In the genomic region with DNA sequence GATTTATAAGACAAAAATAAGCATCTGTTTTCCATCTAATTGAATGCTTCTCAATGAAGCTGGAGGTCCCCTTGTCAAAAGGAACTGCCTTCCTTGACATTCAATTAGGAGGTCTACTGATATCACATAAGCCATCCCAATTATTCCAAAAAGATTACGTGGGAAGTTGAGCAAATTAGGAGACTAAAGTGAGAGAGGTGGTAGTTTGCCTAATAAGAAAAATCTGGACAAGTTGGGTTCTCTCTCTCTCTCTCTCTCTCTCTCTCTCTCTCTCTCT, we compare ENCODE assay signal across 24 mouse cellular contexts.
DNase-seq lines count a peak whose midpoint lies in the region; ATAC-seq and TF ChIP-seq lines count a peak whose summit lies in the region.
"Had no signal": no experiment of that assay in that cellular context is flagged by ENCODE, and none has a peak within 500 bp of the region (broad histone marks: within the 10 kb centered on the region; RNA-seq: fewer than 3 reads in every experiment).

No protein-coding gene starts in this region.

- H3K4me3 ChIP-seq in forebrain, embryonic 12.5 days (replicated peaks): no peak overlapping the region
- no peak overlapping the region for H3K4me3 ChIP-seq in forebrain, embryonic 15.5 days
- no peak overlapping the region for H3K4me3 ChIP-seq in forebrain, embryonic 16.5 days (replicated peaks; ENCODE audit: low read length)
- H3K4me3 ChIP-seq in forebrain, embryonic 14.5 days (ENCODE audit: low read depth, low read length): no peak overlapping the region
- no peak overlapping the region for H3K4me3 ChIP-seq in layer of hippocampus, adult 2 months
- H3K4me3 ChIP-seq: embryonic facial prominence, embryonic 10.5 days; embryonic facial prominence, embryonic 12.5 days had no signal

- 14% methylated on average over 1 of the region's 1 CpGs for WGBS in forebrain, embryonic 12.5 days
- WGBS in forebrain, embryonic 15.5 days: 6% methylated on average over 1 of the region's 1 CpGs
- WGBS in forebrain, embryonic 16.5 days: 10% methylated on average over 1 of the region's 1 CpGs
- 0% methylated on average over 1 of the region's 1 CpGs for WGBS in forebrain, embryonic 14.5 days

- no peaks in the 10 kb centered on the region for H3K27me3 ChIP-seq in forebrain, embryonic 12.5 days
- H3K27me3 ChIP-seq in forebrain, embryonic 15.5 days: peaks cover 3% of the 10 kb centered on the region; the same call in 1 of the 2 replicates
- H3K27me3 ChIP-seq in forebrain, embryonic 16.5 days (replicated peaks; ENCODE audit: control insufficient read depth, insufficient read depth, low read length): no peaks in the 10 kb centered on the region; the same call in 1 of the 2 replicates
- no peaks in the 10 kb centered on the region for H3K27me3 ChIP-seq in forebrain, embryonic 14.5 days (replicated peaks; ENCODE audit: control insufficient read depth, insufficient read depth, low read length)
- H3K27me3 ChIP-seq: CH12.LX; embryonic facial prominence, embryonic 12.5 days had no signal

- H3K4me1 ChIP-seq in forebrain, embryonic 12.5 days: no peaks in the 10 kb centered on the region
- H3K4me1 ChIP-seq in forebrain, embryonic 15.5 days: peaks cover 9% of the 10 kb centered on the region
- H3K4me1 ChIP-seq in forebrain, embryonic 16.5 days (replicated peaks; ENCODE audit: control insufficient read depth, insufficient read depth, low read length): 0 out of 2 replicates have a peak, but pooled peaks cover 2% of the 10 kb centered on the region
- H3K4me1 ChIP-seq in forebrain, embryonic 14.5 days (ENCODE audit: control insufficient read depth, insufficient read depth, low read length): no peaks in the 10 kb centered on the region
- H3K4me1 ChIP-seq: embryonic facial prominence, embryonic 10.5 days; embryonic facial prominence, embryonic 12.5 days had no signal

- H3K9ac ChIP-seq in forebrain, embryonic 12.5 days: no peak overlapping the region
- H3K9ac ChIP-seq in forebrain, embryonic 15.5 days (replicated peaks): no peak overlapping the region
- H3K9ac ChIP-seq in forebrain, embryonic 16.5 days (replicated peaks; ENCODE audit: low read depth, low read length): no peak overlapping the region
- H3K9ac ChIP-seq in forebrain, embryonic 14.5 days (ENCODE audit: low read length): no peak overlapping the region
- H3K9ac ChIP-seq: embryonic facial prominence, embryonic 12.5 days had no signal

- no peak for TF ChIP-seq CTCF in layer of hippocampus, adult 2 months (conservative IDR thresholded peaks at IDR 0.05)

- H3K36me3 ChIP-seq in forebrain, embryonic 12.5 days (replicated peaks): no peaks in the 10 kb centered on the region
- H3K36me3 ChIP-seq in forebrain, embryonic 15.5 days: no peaks in the 10 kb centered on the region
- H3K36me3 ChIP-seq in forebrain, embryonic 16.5 days (ENCODE audit: control insufficient read depth, insufficient read depth): no peaks in the 10 kb centered on the region
- H3K36me3 ChIP-seq in forebrain, embryonic 14.5 days (ENCODE audit: control insufficient read depth, insufficient read depth, low read length): no peaks in the 10 kb centered on the region
- H3K36me3 ChIP-seq: embryonic facial prominence, embryonic 10.5 days; embryonic facial prominence, embryonic 12.5 days; G1E had no signal

- no peak overlapping the region for H3K27ac ChIP-seq in forebrain, embryonic 12.5 days
- no peak overlapping the region for H3K27ac ChIP-seq in forebrain, embryonic 15.5 days (replicated peaks)
- H3K27ac ChIP-seq in forebrain, embryonic 16.5 days (ENCODE audit: low read length): no peak overlapping the region
- no peak overlapping the region for H3K27ac ChIP-seq in forebrain, embryonic 14.5 days (ENCODE audit: low read depth, low read length)
- 0 out of 2 replicates have a peak overlapping the region, but pooled peaks have one; percentile 7 for H3K27ac ChIP-seq in layer of hippocampus, adult 2 months
- H3K27ac ChIP-seq: embryonic facial prominence, embryonic 10.5 days; embryonic facial prominence, embryonic 12.5 days had no signal

- H3K9me3 ChIP-seq in forebrain, embryonic 12.5 days: no peaks in the 10 kb centered on the region
- no peaks in the 10 kb centered on the region for H3K9me3 ChIP-seq in forebrain, embryonic 15.5 days
- H3K9me3 ChIP-seq in forebrain, embryonic 16.5 days (ENCODE audit: control insufficient read depth, low read length): no peaks in the 10 kb centered on the region
- no peaks in the 10 kb centered on the region for H3K9me3 ChIP-seq in forebrain, embryonic 14.5 days (replicated peaks; ENCODE audit: control insufficient read depth, low read length)
- H3K9me3 ChIP-seq: embryonic facial prominence, embryonic 10.5 days; embryonic facial prominence, embryonic 12.5 days; G1E had no signal

- DNase-seq in forebrain, embryonic 14.5 days (ENCODE audit: low spot score): no peak
- no peak for DNase-seq in layer of hippocampus, adult 2 months (ENCODE audit: low spot score in 2 of 2)
- no peak for DNase-seq in layer of hippocampus, adult 18-20 months (ENCODE audit: low spot score in 2 of 2)
- peak; percentile 34 for DNase-seq in retina, postnatal 1 day
- DNase-seq in retina, embryonic 14.5 days (ENCODE audit: low spot score): no peak
- DNase-seq: adrenal gland, adult 8-10 months; adrenal gland, postnatal 14 days; adrenal gland, postnatal 36 days; B cell, adult 2 months; cerebellum, adult 11-12 months; cerebellum, adult 2 months; cerebellum, adult 9-10 months; cerebellum, postnatal 10 days; cerebellum, postnatal 25 days had no signal

- no peak overlapping the region for H3K4me2 ChIP-seq in forebrain, embryonic 12.5 days
- H3K4me2 ChIP-seq in forebrain, embryonic 15.5 days (replicated peaks): no peak overlapping the region
- no peak overlapping the region for H3K4me2 ChIP-seq in forebrain, embryonic 16.5 days (ENCODE audit: low read length)
- H3K4me2 ChIP-seq in forebrain, embryonic 14.5 days (ENCODE audit: low read length): no peak overlapping the region
- H3K4me2 ChIP-seq: embryonic facial prominence, embryonic 12.5 days had no signal

- ATAC-seq in forebrain, embryonic 12.5 days (ENCODE audit: low FRiP score): peak; percentile 58; the same call in 1 of the 2 replicates
- no peak; the same call in 1 of the 2 replicates for ATAC-seq in forebrain, embryonic 15.5 days (replicated peaks)
- peak; percentile 86 for ATAC-seq in forebrain, embryonic 16.5 days
- no peak; the same call in 1 of the 2 replicates for ATAC-seq in forebrain, embryonic 14.5 days
- ATAC-seq: activated CD4-positive, CD25-positive, alpha-beta regulatory T cell, adult 4 months; CD4-positive, CD25-positive, alpha-beta regulatory T cell, adult 4 months; Patski had no signal

Comparison
In these comparisons a context has a peak if more than half of its experiments do, and no peak if none do; other contexts are left out.
1. ATAC-seq: peak in forebrain, embryonic 12.5 days (single experiment) and forebrain, embryonic 16.5 days (single experiment); none in forebrain, embryonic 15.5 days (single experiment) and forebrain, embryonic 14.5 days (single experiment).